Mouse (Mus musculus) forebrain, embryonic 16.5 days (tissue): Measurements from ENCODE around the gene Ppp1r13b. TPM values are rescaled to one million over a fixed set of nuclear protein-coding genes. Genes with fewer than 3 reads are reported as not detected.
"Not testable (repeated sequence)": the region's sequence is repeated elsewhere in the genome, so short reads cannot be mapped to it uniquely, and the experiment has no call there.

Experiments used
- ATAC-seq: fragments of 200-750 bp; cut with Nextera tagmentation; 2 replicates; pipeline ENCODE4 v1.8.0; 2017; ENCODE audit warnings: mild to moderate bottlenecking, moderate library complexity
- H3K27ac ChIP-seq: fragments of 300-500 bp; sonication (generic); 2 replicates; pipeline ENCODE4 v1.5.1; 2014; ENCODE audit warnings: low read length, control low read depth
- H3K27me3 ChIP-seq: fragments of 300-500 bp; sonication (generic); replicated peaks from 2 replicates; pipeline ENCODE4 v1.6.1; 2014; ENCODE audit warnings: low read length; ENCODE audit not compliant: control insufficient read depth, insufficient read depth
- H3K36me3 ChIP-seq: fragments of 300-500 bp; sonication (generic); 2 replicates; pipeline ENCODE4 v1.6.1; 2014; ENCODE audit not compliant: control insufficient read depth, insufficient read depth
- H3K4me1 ChIP-seq: fragments of 300-500 bp; sonication (generic); replicated peaks from 2 replicates; pipeline ENCODE4 v1.6.1; 2014; ENCODE audit warnings: low read length; ENCODE audit not compliant: control insufficient read depth, insufficient read depth
- H3K4me2 ChIP-seq: fragments of 300-500 bp; sonication (generic); 2 replicates; pipeline ENCODE4 v1.6.1; 2014; ENCODE audit warnings: mild to moderate bottlenecking, low read length, control low read depth
- H3K4me3 ChIP-seq: fragments of 300-500 bp; sonication (generic); replicated peaks from 2 replicates; pipeline ENCODE4 v1.5.1; 2014; ENCODE audit warnings: mild to moderate bottlenecking, low read length, control low read depth
- H3K9ac ChIP-seq: fragments of 300-500 bp; sonication (generic); replicated peaks from 2 replicates; pipeline ENCODE4 v1.6.1; 2014; ENCODE audit warnings: low read depth, low read length, control low read depth
- H3K9me3 ChIP-seq: fragments of 300-500 bp; sonication (generic); 2 replicates; pipeline ENCODE4 v1.6.1; 2016; ENCODE audit warnings: low read length; ENCODE audit not compliant: control insufficient read depth
- whole genome bisulfite sequencing: fragments of 180-500 bp; shearing (Covaris S2); extraction: QIAGEN DNeasy Blood & Tissue Kit; methylation state at CpG from one replicate; pipeline ENCODE4 v1.1.7; 2014; 5-methylcytosine and 5-hydroxymethylcytosine counted together
- polyA plus RNA-seq: library from polyadenylated mRNA; unstranded; fragments of >200 nt; fragmentation: Nextera tagmentation; extraction: Ambion mirVana; gene quantifications from 2 replicates; pipeline ENCODE4 v1.2.1, GENCODE M21; 2015

Gene Ppp1r13b
- polyA plus RNA-seq, result 21.8 and 23.5 TPM in 2 replicates

DNA sequence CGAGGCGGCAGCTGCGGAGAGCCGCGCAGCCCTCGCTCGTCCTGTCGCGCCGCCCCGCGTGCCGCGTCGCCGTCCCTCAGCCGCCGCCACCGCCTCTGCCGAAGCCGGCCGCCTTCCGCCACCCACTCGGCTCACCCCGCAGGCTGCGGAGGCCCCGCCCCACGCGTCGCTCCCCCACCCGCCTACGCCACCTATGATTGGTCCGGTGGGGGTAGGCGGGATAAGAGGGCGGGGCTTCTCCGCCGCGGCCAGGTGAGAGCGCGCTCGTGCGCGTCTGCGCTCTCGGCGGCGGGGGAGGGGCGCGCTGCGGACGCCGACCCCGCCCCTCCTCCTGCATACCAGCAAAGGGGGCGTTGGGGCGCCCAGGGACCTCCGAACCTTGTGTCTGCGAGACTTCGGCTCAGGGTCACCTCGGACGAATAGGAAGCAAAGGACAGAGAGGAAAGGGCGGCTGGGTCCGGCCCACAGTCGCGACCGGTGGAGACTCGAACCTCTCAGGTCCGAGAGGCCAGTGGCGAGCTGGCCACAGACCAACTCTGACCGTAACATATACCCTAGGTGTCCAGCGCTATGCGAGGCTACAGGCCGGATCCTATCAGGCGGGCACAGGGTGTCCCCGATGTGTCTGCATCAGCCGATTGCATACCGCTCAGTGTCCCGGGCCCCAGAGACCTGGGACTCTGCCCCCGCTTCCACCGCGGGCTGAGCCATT is at the start of gene Ppp1r13b:
Gene Ppp1r13b, minus strand, starts transcription at position 141 of the 712 bp plus-strand sequence.
- Histone ChIP-seq H3K4me3 (peak within 1 kb of the TSS; percentile 77), H3K4me1 (peaks cover 11% of the 10 kb centered on the region), H3K4me2 (peak within 1 kb of the TSS; percentile 92), H3K9ac (peak within 1 kb of the TSS; percentile 83), H3K27me3 (no peaks in the 10 kb centered on the region), H3K36me3 (no peaks in the 10 kb centered on the region), H3K27ac (peak within 1 kb of the TSS; percentile 92), H3K9me3 (no peaks in the 10 kb centered on the region)
- peak; percentile 97 for ATAC-seq
- WGBS, result under 1% methylated on average over 75 of the region's 80 CpGs

DNA sequence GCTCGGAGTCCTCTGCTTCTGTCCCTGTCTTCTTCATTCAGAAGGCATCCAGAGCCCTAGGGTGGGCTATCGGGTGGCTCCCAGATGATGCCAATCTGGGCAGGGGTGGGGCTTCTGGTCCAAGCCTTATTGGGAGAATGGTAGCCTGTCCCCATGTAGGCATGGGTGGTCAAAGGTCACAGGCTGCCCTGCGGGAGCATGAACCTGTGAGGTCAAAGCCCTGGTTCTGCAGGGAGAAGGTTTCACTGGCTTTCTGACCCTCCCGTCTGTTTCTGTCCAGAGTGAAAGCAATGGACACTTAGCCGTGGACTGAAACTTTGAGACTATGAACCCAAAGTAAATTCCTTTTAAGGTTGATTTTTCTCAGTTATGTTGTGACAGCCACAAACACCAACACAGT is 48.3 kb upstream of the Ppp1r13b start:
- ATAC-seq, result no peak
- WGBS, result 84% methylated on average over 5 of the region's 5 CpGs
- Histone ChIP-seq H3K27me3 (no peaks in the 10 kb centered on the region; the same call in 1 of the 2 replicates), H3K4me3 (no peak overlapping the region), H3K9me3 (no peaks in the 10 kb centered on the region), H3K27ac (no peak overlapping the region), H3K36me3 (peaks cover 15% of the 10 kb centered on the region), H3K9ac (no peak overlapping the region), H3K4me2 (no peak overlapping the region), H3K4me1 (peaks cover 4% of the 10 kb centered on the region; the same call in 1 of the 2 replicates)

DNA sequence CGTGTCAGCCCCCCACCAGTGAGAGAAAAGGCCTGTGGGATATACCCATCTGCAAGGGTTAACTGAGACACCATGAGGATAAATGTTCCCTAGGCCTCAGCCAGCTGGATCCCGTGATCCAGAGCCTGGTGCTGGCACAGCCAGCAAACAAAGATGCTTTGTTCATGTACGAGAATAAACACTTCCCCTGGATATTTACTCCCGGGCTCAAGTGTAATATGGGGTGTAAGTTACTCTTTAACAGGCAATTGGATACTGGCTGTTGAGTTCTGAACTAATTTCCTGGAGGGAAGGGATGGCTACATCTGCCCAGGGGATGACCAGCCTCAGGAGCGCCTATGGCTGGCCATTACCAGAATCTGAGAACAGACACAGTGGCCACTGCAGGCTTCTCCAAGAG is 43.8 kb upstream of the Ppp1r13b start:
- no peak overlapping the region for H3K4me2 ChIP-seq
- no peaks in the 10 kb centered on the region for H3K9me3 ChIP-seq
- H3K27ac ChIP-seq, result no peak overlapping the region
- no peak overlapping the region for H3K4me3 ChIP-seq
- H3K9ac ChIP-seq, result no peak overlapping the region
- H3K4me1 ChIP-seq, result peaks cover 4% of the 10 kb centered on the region; the same call in 1 of the 2 replicates
- no peaks in the 10 kb centered on the region for H3K36me3 ChIP-seq
- no peaks in the 10 kb centered on the region; the same call in 1 of the 2 replicates for H3K27me3 ChIP-seq
- no peak for ATAC-seq
- 33% methylated on average over 5 of the region's 5 CpGs for WGBS

DNA sequence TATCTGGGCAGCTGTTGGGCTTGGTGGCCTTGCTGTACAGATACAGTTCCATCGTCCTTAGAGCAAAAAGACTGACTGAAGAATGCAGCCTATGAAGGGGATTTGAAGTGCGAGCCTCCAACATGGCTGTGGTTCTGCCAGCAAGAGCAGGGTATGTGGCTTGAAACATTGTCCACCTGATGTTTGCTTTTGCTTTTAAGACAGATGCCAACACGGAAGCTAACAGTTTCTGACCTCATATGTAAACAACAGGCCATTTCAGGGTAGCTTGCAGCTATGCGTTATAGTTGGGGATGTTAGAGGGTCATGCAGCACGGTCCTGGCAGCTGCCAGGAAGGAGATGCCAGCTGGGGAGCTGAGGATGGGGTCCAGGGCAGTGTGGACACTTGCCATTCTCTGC is 42.6 kb upstream of the Ppp1r13b start:
- no peak for ATAC-seq
- no peak overlapping the region for H3K4me2 ChIP-seq
- H3K4me1 ChIP-seq, result peaks cover 4% of the 10 kb centered on the region; the same call in 1 of the 2 replicates
- no peak overlapping the region for H3K27ac ChIP-seq
- H3K4me3 ChIP-seq, result no peak overlapping the region
- no peaks in the 10 kb centered on the region for H3K36me3 ChIP-seq
- no peaks in the 10 kb centered on the region; the same call in 1 of the 2 replicates for H3K27me3 ChIP-seq
- no peak overlapping the region for H3K9ac ChIP-seq
- 80% methylated on average over 5 of the region's 5 CpGs for WGBS
- no peaks in the 10 kb centered on the region for H3K9me3 ChIP-seq

DNA sequence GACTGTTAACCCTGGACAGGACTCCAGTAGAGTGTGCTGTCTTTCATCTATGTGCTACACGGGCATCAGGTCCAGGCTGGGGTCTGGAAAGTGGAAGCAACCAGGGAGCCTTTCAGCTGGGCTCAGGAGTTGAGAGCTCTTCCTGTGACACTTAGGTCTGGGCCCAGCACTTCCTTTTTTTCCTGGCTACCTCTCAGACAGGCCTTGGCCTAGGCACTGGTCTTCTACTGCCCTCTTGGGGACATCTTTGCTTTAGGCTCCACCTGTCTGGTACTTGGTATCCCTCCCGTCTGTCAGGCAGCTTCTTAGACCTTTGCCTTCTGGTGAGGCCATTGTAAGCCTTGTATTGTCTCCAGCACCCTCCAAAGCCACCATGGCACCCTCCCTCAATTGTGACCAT is 38.8 kb upstream of the Ppp1r13b start:
- Histone ChIP-seq H3K36me3 (no peaks in the 10 kb centered on the region), H3K4me1 (peaks cover 2% of the 10 kb centered on the region; the same call in 1 of the 2 replicates), H3K9me3 (no peaks in the 10 kb centered on the region), H3K27me3 (no peaks in the 10 kb centered on the region), H3K9ac (no peak overlapping the region), H3K4me2 (no peak overlapping the region), H3K4me3 (no peak overlapping the region), H3K27ac (no peak overlapping the region)
- no peak for ATAC-seq
- 45% methylated on average over 2 of the region's 2 CpGs for WGBS

DNA sequence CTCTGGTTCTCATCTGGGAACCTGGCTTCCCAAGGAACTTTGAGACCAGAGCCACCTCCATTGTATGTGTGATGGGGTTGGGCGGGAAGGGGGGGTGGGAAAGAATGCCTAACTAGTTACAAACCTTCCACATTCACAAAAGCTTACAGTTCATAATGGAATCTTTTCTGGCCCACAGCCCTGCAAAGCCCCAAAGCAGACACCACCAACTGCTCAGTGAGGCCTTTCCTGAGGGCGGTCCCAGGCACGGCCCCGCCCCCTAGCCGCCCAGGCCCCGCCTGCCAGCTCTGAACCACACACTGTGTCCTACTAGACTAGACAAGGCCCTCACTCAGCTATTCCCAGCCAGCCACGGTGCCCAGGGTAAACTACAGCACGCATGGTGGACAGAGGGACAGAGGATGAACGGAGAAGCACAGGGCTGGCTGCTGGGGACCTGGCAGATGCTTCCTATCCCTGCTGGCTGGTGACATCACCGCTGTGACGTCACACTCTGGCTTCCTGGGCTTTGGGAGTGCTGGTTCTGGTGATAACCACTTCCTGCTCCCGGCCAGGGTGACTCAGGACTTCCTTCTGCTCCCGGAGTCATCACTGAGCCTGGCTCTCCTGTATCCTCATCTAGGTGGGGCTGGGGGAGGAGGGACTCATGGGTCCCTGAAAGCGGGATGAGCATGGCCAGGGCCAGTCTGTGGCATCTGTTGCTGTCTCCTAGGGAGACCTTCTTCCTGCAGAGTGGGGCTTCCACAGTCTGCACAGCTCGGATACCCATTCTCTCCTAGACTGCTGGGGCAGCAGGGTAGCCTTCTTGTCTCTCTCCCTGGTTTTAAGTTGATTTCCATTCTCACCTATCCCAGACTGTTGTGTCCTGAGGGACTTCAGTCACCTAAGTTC is 38.1 kb upstream of the Ppp1r13b start:
- H3K9me3 ChIP-seq, H3K27ac ChIP-seq, H3K4me2 ChIP-seq, H3K27me3 ChIP-seq, ATAC-seq, H3K4me1 ChIP-seq, H3K9ac ChIP-seq, H3K36me3 ChIP-seq, H3K4me3 ChIP-seq: not testable (repeated sequence)
- WGBS, result 55% methylated on average over 10 of the region's 15 CpGs

DNA sequence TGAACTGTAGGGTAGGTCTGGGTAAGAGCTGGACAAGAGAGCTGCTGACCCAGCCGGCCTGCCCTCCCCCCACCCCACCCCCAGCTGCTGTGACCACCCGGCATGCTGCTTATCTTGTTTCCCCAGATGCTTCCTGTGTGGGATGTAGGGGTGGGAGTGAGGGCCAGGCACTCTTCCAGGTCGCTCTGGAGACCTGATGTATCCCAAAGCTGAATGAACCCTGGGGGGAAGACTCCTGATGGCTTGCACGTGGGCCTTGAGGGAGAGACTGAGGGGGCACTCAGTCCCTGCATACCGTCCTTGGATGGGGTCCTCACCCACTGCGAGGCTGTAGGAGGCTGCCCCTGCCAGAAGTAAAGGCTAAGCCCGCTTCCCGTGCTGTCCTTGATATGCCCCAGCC is 37.2 kb upstream of the Ppp1r13b start:
- H3K9ac ChIP-seq, result no peak overlapping the region
- H3K27ac ChIP-seq, result no peak overlapping the region
- H3K4me1 ChIP-seq, result no peaks in the 10 kb centered on the region
- H3K4me3 ChIP-seq, result no peak overlapping the region
- H3K9me3 ChIP-seq, result no peaks in the 10 kb centered on the region
- ATAC-seq, result no peak
- H3K4me2 ChIP-seq, result no peak overlapping the region
- no peaks in the 10 kb centered on the region for H3K36me3 ChIP-seq
- WGBS, result 73% methylated on average over 8 of the region's 8 CpGs
- no peaks in the 10 kb centered on the region for H3K27me3 ChIP-seq

DNA sequence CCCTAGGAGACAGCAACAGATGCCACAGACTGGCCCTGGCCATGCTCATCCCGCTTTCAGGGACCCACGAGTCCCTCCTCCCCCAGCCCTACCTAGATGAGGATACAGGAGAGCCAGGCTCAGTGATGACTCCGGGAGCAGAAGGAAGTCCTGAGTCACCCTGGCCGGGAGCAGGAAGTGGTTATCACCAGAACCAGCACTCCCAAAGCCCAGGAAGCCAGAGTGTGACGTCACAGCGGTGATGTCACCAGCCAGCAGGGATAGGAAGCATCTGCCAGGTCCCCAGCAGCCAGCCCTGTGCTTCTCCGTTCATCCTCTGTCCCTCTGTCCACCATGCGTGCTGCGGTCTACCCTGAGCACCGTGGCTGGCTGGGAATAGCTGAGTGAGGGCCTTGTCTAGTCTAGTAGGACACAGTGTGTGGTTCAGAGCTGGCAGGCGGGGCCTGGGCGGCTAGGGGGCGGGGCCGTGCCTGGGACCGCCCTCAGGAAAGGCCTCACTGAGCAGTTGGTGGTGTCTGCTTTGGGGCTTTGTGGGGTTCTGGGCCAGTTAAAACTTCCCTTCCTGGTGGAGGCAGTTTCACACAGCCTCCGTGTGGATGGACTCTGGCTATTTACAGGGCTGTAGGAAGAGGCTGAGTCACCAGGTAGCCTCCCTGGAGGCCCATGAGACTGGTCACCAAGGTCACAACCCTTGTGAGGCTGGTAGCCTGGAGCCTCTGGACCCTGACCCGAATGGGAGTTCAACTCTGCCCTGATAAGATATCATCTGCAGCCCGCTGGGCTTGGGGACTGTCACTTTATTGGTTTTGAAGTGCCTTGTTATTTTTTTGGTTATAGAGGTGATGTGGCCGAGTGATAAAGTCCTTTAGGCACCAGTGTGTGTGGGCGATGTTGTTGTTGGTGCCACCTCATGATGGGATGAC is 36.4 kb upstream of the Ppp1r13b start:
- not testable (repeated sequence) for H3K36me3 ChIP-seq, H3K4me3 ChIP-seq, H3K27me3 ChIP-seq, H3K27ac ChIP-seq, ATAC-seq, H3K4me1 ChIP-seq, H3K4me2 ChIP-seq, H3K9ac ChIP-seq, H3K9me3 ChIP-seq
- WGBS, result 75% methylated on average over 12 of the region's 20 CpGs
